Comparison of ENCODE assay signal across 7 mouse cellular contexts in the genomic region with DNA sequence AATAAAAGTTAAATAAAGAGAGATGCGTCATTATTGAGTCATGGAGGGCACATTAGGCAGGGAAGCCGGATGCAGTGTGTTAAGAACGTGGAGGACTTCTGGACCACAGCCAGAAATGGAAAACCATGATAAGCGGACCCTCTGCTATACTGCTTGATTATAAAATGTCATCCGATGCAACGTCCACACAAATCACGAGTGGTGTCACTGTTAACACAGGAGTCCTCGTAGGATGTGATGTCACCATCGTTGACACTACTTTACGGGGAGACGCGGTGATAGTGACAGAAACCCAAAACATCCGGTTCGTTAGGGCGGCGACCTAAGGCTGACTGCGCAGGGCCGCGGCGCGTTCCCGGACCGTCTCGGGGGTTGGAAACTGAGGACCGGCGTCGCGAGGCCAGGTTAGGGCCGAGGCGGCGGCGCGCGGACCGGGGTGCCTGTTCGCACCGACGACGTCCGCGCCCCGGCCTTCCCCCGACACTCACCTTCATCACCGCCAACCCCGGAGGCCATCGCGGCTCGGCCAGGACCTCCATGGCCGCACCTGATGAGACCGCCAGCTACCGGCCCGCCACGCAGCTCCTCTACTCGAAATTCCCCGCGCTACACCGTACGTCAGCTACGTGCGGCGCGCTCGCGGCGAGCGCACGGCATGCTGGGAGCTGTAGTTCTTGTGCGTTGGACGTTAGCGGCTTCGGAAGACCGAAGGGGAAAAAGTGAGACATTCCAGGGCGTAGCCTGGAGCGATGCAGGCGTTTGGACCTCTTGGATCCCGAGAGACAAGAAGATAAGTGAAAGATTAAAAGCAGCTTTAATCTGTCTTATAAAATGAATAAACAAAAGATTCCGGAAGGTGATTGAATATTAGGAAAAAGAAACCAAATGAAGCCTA. TPM values are rescaled to one million over a fixed set of nuclear protein-coding genes. Genes with fewer than 3 reads are reported as not detected.
DNase-seq lines count a peak whose midpoint lies in the region; ATAC-seq lines count a peak whose summit lies in the region.

A gene (minus strand): TSS at position 631 of the 895 bp plus-strand sequence.

- peak within 1 kb of the TSS; percentile 72 for H3K4me3 ChIP-seq in intestine, embryonic 15.5 days (replicated peaks)
- peak within 1 kb of the TSS; percentile 76 for H3K4me3 ChIP-seq in limb, embryonic 10.5 days
- peak within 1 kb of the TSS; percentile 74 for H3K4me3 ChIP-seq in midbrain, embryonic 13.5 days (replicated peaks)

- peak within 1 kb of the TSS; percentile 56 for H3K9ac ChIP-seq in intestine, embryonic 15.5 days
- H3K9ac ChIP-seq in midbrain, embryonic 13.5 days (replicated peaks) = peak within 1 kb of the TSS; percentile 63

- H3K36me3 ChIP-seq in intestine, embryonic 15.5 days = no peaks in the 10 kb centered on the region
- peaks cover 21% of the 10 kb centered on the region for H3K36me3 ChIP-seq in limb, embryonic 10.5 days
- no peaks in the 10 kb centered on the region for H3K36me3 ChIP-seq in midbrain, embryonic 13.5 days

- ATAC-seq in intestine, embryonic 15.5 days = peak; percentile 98
- ATAC-seq in midbrain, embryonic 13.5 days = peak; percentile 96

- intact Hi-C loops in gastrocnemius, postnatal 36 days (cut with DNase I) = loop anchor here (10.0 kb wide), 1 partner anchor 548 kb away; no protein-coding TSS in a partner anchor

- peak; percentile 88 for DNase-seq in adrenal gland, adult 2 months
- peak; percentile 96 for DNase-seq in embryo, embryonic 11 days
- peak; percentile 70 to 74 for DNase-seq in gastrocnemius, postnatal 36 days
- peak; percentile 89 for DNase-seq in limb, embryonic 10.5 days (ENCODE audit: low spot score)
- peak; percentile 75 for DNase-seq in spleen, adult 12 weeks (ENCODE audit: low spot score)

- peaks cover 4% of the 10 kb centered on the region; the same call in 1 of the 2 replicates for H3K4me1 ChIP-seq in intestine, embryonic 15.5 days (replicated peaks)
- peaks cover 10% of the 10 kb centered on the region for H3K4me1 ChIP-seq in limb, embryonic 10.5 days
- H3K4me1 ChIP-seq in midbrain, embryonic 13.5 days (replicated peaks) = peaks cover 16% of the 10 kb centered on the region

- under 1% methylated on average over 77 of the region's 77 CpGs for WGBS in intestine, embryonic 15.5 days
- WGBS in limb, embryonic 10.5 days = 1% methylated on average over 77 of the region's 77 CpGs
- under 1% methylated on average over 77 of the region's 77 CpGs for WGBS in midbrain, embryonic 13.5 days

- H3K9me3 ChIP-seq in intestine, embryonic 15.5 days = no peaks in the 10 kb centered on the region
- no peaks in the 10 kb centered on the region for H3K9me3 ChIP-seq in limb, embryonic 10.5 days (replicated peaks)
- H3K9me3 ChIP-seq in midbrain, embryonic 13.5 days = no peaks in the 10 kb centered on the region

- H3K4me2 ChIP-seq in intestine, embryonic 15.5 days (replicated peaks) = peak within 1 kb of the TSS; percentile 70
- peak within 1 kb of the TSS; percentile 82 for H3K4me2 ChIP-seq in midbrain, embryonic 13.5 days (replicated peaks)

- H3K27ac ChIP-seq in intestine, embryonic 15.5 days = peak within 1 kb of the TSS; percentile 46; the same call in 1 of the 2 replicates
- peak within 1 kb of the TSS; percentile 90 for H3K27ac ChIP-seq in limb, embryonic 10.5 days
- H3K27ac ChIP-seq in midbrain, embryonic 13.5 days = no peak within 1 kb of the TSS

- no peaks in the 10 kb centered on the region for H3K27me3 ChIP-seq in intestine, embryonic 15.5 days (replicated peaks)
- peaks cover 16% of the 10 kb centered on the region; the same call in 1 of the 2 replicates for H3K27me3 ChIP-seq in limb, embryonic 10.5 days (ENCODE audit: low read depth, poor library complexity, severe bottlenecking)
- no peaks in the 10 kb centered on the region for H3K27me3 ChIP-seq in midbrain, embryonic 13.5 days

RNA-seq across cellular contexts. Expression of the gene that starts here (rescaled TPM):
- total RNA-seq in adrenal gland, adult 2 months (2021) = 1 to 10 TPM; 5.3 to 7.5 TPM
- 0.61 and 0.62 TPM in 2 replicates for polyA plus RNA-seq in adrenal gland, adult 2 months (2012; rRNA removed)
- 1 to 10 TPM in 1 of 2 experiments, under 1 TPM in 1; 0.81 to 1.5 TPM for total RNA-seq in gastrocnemius, postnatal 36 days (2021)
- polyA plus RNA-seq in intestine, embryonic 15.5 days (2015; fragmentation: Nextera tagmentation; extraction: Ambion mirVana) = 30.0 and 34.4 TPM in 2 replicates
- 55.0 and 59.0 TPM in 2 replicates for polyA plus RNA-seq in limb, embryonic 10.5 days (2016; fragmentation: Nextera tagmentation; extraction: Ambion mirVana)
- 18.6 and 19.5 TPM in 2 replicates for polyA plus RNA-seq in midbrain, embryonic 13.5 days (2015; fragmentation: Nextera tagmentation; extraction: Ambion mirVana)

Comparison
In these comparisons a context has a peak if more than half of its experiments do, and no peak if none do; other contexts are left out.
1. RNA of the gene that starts here (polyA plus RNA-seq): 55.0 to 59.0 TPM in limb, embryonic 10.5 days, 30.0 to 34.4 TPM in intestine, embryonic 15.5 days and 18.6 to 19.5 TPM in midbrain, embryonic 13.5 days; 0.61 to 0.62 TPM in adrenal gland, adult 2 months; every median in the first group is over 10 times any median in the second.
2. Peak in every context shown above with its lines, with median percentiles within 50 percentile points of each other: DNase-seq and H3K4me3 ChIP-seq.